Mouse (Mus musculus): Measurements from ENCODE around the gene Mier1.

The Mier1 gene

DNA sequence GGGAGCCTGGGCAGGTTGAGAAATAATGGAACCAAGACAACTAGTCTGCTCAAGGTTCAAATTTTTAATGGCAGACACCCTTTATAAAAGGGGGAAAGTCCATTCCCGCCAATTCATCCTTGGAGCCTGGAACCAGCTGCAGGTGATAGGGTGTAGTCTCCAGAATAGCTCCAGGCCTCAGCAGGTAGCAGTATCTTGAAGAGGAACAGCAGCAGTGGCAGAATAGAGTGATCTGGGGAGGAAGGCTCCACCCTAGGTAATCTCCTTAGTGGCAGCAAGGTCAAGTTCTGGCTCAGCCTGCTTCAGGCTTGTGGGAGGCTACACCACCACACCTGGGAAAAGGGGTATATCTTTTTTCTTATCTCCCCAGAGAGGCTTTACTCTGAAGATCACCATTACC lies 52.0 kb downstream of the Mier1 start:
- peak; percentile 65 for DNase-seq (ENCODE audit: low read depth, low spot score)

DNA sequence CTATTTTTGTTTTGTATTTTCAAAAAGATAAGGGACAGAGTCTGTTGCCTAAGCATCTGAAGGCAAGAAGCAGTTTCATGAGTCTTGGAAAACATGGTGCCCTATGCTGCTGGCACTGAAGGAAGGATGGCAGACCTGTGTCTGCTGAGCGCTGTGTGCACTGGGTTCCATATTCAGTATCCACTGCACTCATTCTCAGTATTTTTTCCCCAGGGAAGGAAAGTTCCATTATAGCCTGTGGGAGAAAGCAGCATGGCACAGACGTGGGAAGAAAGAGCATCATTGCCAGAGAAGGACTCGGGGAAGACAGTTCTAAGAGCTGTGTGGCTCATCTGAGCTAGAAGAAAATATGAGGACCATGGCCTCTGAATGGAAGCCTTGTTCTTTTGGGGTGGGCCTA lies 57.1 kb downstream of the Mier1 start:
- no peak for DNase-seq (ENCODE audit: low read depth, low spot score)

DNA sequence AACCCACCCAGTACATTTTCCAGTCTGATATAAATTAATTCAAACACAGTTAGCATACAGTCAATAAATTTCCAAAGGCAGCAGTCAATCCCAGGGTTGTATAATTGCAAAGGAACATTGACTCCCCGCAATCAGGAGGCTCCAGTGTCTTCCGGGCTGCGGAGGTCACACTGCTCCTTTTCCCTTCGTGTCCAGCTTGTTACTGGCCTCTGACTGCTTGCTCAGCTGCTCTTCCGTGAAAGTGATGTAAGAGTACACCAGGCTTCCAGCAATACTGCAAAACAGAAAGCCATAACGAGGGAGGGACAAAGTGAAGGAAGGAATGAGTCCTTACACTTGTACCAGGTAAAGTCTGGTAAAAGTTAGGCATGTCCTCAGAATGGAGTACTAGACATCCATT lies 59.3 kb downstream of the Mier1 start:
- no peak for DNase-seq (ENCODE audit: low read depth, low spot score)

DNA sequence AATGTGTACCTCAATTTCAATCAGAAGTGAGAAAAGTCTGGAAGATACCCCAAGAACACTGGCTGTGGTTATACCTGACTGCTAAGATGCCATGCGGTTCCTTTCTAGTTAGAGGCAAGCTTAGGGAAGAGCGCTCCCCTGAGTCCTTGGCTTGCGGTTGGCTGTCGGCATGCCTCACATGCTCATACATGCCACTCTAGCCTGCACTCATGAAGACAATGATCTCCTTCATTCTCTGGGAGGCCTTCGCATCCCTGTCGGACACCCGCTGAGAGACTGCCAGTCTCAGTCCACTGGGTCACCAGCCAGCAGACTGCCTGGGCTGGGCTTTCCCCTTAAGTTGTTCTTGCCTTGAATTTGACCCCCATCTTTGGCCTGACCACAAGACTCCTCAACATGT lies 59.8 kb downstream of the Mier1 start:
- no peak for DNase-seq (ENCODE audit: low read depth, low spot score)

DNA sequence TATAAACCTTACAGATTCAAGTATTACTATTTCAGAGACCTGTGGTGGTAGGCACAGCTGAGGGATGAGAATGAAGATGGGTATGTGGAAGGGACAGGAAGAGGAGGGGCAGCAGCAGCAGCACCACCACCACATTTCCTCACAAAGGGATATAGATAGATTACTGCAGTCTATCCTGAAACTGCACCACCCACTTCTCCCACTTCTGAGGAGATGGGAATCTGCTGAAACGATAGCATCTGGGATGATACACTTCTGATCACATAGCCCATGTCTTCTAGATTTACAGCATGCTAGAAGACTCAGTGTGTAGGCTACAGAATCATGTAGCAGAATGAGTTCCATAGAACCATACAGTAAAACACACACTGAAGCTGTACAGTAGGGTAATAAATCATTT lies 63.5 kb downstream of the Mier1 start:
- no peak for DNase-seq (ENCODE audit: low read depth, low spot score)

DNA sequence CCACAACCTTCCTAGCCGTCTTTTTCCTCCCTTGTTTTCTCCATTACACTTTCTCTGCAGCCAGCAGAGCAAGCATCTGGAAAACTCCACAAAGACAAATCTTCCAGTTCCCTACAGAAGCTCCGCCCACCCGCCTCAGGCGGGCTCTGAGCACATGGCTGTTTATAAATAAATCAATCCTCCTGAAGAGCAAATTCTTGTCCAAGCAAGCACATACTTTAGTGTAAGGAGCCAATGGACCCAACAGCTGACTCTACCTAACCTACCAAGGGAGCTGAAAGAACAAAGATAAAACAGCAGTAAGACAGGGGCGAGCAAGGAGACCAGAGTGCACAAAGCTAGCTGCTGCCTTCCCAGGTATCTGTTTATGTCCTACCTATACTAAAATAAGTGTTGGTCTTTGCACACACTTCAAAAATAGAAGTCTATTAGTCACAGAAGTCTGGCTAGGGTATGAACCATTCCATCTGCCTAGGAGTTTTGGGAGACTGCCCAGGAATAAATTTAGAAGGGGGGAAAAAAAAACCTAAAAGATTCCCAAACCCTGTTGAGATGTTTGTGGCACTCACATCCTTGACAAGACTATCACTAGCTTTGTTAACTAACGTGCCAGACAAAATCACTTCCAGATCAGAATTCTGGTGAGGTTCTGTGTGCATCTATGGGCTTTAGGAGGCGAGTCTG lies 64.6 kb downstream of the Mier1 start:
- DNase-seq (ENCODE audit: low read depth, low spot score), result no peak

DNA sequence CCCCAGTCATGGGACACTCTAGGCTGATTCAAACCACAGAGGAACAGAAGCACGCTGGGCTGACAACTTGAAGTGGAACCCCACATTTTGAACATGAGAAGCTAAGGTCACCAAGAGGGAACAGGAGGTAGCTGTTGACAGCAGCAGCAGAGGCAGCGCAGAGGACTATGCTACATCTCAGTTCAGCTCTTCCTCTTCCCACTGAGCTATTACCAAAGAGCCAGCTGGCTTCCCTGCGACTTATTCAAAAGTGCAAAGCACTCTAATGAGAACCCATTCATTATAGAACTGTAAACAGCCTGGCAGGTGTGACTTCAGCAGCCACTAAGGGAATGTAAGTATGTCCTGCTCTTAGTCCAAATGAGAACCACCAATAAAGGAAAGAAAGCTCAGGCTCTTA lies 65.4 kb downstream of the Mier1 start:
- DNase-seq (ENCODE audit: low read depth, low spot score), result no peak

DNA sequence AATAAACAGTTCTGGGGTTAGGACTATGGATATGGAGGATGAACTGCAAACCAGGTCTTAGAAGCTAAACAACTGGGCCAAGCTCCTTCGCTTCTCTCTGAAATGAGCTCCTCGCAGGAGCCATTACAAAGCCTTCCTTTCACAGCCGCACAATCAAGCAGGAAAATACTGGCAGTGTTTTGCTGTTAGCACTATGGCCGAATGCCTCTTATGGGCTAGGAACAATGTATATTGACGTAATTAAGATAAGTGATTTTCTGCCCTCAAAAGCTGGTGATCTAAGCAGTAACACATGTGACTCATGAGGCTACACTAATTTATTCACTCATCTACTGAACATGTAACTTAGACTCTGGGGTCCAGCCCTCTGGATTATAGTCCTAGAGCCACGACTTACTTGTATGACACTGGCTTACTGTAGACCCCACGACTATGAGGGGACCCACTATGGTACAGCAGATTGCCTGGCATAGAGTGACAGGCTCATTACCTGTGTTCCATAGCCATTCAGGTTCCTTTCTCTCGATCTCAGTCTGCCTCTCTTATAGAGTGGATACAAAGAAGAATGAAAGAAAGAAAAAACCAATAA lies 66.2 kb downstream of the Mier1 start:
- DNase-seq (ENCODE audit: low read depth, low spot score), result no peak

DNA sequence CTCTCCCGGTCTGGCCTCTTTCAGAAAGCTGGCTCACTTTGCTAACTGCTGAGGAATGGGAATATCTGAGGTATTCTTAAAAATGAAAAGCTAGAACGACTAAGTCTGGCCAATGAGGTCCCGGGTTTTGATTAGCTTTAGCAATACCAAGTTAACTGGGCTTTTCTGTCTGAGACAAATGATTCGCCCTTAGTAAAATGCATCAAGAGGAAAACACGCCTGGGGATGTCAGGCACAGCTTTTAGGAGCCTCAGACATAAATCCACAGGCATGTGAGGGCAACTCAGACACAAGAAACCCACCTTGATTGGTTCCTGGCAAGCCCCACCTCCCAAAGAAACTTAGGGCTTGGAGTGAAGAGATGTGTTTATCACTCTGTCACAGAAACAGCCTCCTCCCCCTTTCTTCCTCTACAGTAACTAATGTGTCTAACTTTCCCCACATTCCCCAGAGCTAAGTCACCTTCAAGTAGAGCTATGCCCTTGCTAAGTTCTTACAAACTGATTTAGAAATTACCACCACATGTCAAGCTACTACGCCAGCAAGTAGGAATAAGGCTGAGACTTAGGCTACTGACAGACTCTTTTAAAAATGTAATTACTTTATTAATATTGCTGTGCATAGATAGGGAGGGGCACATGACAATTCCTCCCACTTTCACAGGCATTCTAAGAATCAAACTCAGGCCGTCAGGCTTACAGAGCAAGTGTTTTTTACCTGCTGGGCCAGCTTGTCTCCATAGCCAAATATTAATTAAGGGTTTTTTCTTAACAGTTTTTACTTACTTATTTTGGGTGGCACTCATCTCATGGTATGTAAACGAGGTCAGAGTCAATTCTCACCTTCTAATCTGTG lies 74.8 kb downstream of the Mier1 start:
- DNase-seq (ENCODE audit: low read depth, low spot score), result no peak

DNA sequence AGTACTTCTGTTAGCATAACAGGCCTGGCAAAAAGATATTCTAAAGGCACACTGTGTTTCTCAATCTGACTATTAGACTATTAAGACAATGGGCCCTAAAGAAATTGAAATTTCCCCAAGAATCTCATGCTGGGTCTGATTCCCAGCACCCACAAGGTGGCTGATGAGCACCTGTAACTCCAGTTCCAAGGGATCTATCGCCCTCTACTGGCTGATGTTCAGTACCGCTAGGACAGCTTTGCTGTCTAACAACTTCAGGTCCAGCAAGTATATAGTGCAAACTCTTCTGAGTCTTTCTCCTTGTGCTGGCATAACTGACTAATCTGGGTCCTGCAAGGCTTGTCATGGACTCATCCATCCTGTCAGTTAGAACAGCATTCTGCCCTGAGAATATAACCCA lies 78.2 kb downstream of the Mier1 start:
- peak; percentile 74 for DNase-seq (ENCODE audit: low read depth, low spot score)

DNA sequence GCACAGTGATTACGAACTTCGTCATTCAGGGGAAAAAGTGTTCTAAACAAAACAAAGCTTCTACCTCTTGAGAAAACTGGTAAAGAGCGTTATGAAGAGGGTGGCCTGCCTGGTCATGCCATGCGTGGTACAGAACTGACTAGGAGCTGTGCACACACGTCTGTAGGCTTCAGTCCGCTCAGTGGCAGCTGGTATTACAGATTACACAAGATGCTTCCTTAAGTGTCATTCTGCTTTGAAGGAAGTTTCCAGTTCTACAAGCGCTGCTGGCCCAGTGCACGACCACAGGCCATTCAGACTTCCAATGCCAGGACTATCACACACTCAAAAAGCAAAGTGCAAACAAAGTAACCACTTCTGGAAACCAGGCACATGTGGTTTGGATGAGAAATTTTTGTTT lies 83.2 kb downstream of the Mier1 start:
- DNase-seq (ENCODE audit: low read depth, low spot score), result no peak

DNA sequence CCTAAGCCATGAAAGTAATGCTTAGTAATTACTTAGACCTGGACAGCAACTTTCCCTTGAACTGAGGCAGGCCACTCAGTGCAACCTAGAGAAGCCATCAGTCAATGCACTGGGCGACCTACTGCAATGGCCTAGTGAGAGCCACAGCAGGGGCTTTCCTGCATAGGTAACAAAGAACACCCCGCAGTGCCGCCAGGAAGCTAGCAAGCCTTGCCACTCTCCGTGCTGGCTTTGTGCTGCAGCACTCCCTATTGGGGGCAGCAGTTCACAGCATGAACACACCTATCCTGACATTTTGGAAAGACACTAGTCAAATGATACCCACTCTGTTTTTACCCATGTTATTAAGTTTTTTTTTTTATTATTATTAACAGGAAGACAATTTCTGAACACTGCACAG lies 84.9 kb downstream of the Mier1 start:
- DNase-seq (ENCODE audit: low read depth, low spot score), result peak; percentile 55

DNA sequence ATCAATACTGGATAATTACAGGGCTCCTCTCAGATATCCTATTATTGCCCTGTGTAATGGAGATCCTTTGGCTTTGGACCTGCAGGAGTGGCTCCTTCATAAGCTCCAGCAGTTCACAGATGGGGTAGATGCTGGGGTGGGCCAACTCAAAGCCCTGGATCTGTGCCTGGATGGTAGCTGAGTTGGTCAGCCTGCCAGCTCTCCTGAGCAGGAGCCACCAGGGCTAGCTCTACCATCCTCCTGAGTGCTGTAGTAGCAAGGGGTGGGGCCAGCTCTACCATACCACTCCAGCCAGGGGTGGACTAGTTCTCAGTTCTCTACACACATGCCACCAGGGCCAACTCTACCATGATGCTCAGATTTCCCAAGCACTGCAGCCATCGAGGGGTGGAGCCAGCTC lies 85.9 kb downstream of the Mier1 start:
- DNase-seq (ENCODE audit: low read depth, low spot score), result no peak

DNA sequence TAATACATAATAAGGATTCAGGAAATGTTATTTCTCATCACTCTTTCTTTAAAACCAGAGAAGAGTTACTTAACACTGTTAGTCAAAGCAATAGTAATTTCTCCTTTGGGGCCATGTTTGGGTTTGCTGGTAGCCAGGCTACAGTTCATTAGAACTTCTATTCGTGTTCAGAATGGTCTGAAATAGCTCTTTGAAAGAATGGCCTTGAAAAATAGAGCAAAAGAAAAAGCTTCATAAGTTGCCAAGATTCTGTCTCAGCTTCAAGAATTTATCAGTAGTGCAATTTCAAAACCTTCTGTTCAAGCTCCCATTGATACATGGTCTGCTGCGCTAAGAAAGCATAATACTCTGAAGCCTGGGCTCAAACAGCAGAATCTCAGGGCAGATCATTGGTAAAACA lies 89.5 kb downstream of the Mier1 start:
- DNase-seq (ENCODE audit: low read depth, low spot score), result no peak

DNA sequence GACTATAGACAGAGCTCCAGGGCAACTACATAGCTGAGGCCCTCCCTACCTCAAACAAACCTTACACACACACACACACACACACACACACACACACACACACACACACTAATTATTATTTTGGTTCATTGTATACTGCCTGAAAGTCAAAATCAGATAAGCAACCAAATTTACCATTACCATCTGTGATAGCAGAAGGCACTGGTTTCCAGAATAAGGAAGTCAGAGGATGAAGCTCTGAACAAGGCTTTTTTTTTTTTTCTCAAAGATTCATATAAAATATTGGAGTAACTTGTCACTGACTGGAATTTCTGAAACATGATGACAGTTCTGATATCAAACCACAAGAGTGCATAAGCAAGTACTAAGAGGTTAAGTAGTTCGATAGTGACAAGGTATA lies 94.4 kb downstream of the Mier1 start:
- no peak for DNase-seq (ENCODE audit: low read depth, low spot score)

DNA sequence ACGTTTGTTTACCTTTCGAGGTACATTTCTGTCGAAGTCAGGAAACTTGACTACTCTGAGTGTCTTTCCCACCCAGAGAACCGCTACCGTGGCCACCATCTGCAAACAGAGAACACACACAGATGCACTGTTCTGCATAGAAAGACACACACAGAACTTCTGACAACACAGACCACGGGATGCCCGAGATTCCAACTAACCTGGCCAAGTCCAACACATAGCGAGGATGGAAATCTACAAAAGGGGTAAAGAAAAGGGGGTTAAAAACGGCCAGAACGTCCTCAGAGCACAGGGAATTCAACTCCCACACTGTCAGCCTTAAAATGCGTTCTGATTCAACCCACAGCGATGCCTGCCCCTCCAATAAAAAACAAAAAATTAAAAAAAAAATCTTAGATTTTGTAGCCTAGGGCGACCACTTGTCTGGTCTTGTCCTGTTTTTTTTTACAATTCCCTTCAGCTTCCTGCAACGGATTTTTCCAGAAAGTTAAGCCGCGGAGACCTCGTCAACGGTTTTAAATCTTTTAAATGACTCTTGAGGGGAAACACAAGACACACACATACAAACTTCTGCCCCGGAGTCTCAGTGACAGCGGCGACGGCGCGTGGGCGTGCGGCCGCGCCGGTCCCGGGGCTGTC lies 99.8 kb downstream of the Mier1 start:
- DNase-seq (ENCODE audit: low read depth, low spot score), result no peak

DNA sequence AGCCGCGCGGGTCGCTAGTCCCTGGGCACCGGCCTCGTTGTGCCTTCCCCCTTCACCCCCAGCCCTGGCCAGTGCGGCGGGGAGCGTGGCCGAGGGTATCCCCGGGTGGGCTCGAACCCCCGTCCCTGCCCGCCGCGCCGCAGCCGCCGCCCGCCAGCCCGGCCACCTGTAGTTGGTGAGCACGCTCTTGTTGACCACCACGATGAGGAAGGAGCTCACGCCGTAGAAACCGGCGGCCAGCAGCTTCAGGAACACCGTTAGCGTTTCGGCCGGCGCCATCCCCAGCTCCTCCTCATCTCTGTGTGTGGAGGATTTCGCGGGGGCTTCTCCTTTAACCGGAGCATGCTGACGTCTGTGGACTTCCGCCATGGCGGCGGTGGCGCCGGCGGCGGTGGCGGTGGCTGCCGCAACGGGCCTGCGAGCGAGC lies 100.3 kb downstream of the Mier1 start:
- peak; percentile 28 for DNase-seq (ENCODE audit: low read depth, low spot score)
